Mouse (Mus musculus) embryonic fibroblast, embryonic 13.5 days (primary cell): ENCODE data around the gene Dagla.

Source experiments
- CTCF ChIP-seq: IDR thresholded peaks from 2 replicates; pipeline ENCODE4 v1.5.1; 2011; ENCODE audit warnings: mild to moderate bottlenecking, control low read depth, low read length, moderate library complexity, borderline replicate concordance; ENCODE audit not compliant: insufficient read depth
- POLR2A ChIP-seq: IDR thresholded peaks from 2 replicates; pipeline ENCODE4 v1.6.1; 2011; ENCODE audit warnings: low read depth, mild to moderate bottlenecking, control low read depth, low read length, moderate library complexity

- TF ChIP-seq CTCF: no peak
- TF ChIP-seq POLR2A: no peak
These were observed 24.4 kb upstream of the Dagla start for GRCm38 (mm10) chr19:10329033-10329432.
